Mouse (Mus musculus) liver, embryonic 12.5 days (tissue): ENCODE measurements around the gene Sap30l. TPM values are rescaled to one million over a fixed set of nuclear protein-coding genes. Genes with fewer than 3 reads are reported as not detected.
"Not testable (repeated sequence)": the region's sequence is repeated elsewhere in the genome, so short reads cannot be mapped to it uniquely, and the experiment has no call there.

Source experiments
- ATAC-seq: fragments of 200-750 bp; cut with Nextera tagmentation; 2 replicates; pipeline ENCODE4 v1.8.0; 2017; ENCODE audit warnings: moderate number of reproducible peaks, mild to moderate bottlenecking, moderate library complexity
- H3K27ac ChIP-seq: fragments of 300-500 bp; sonication (generic); 2 replicates; pipeline ENCODE4 v1.5.1; 2016; ENCODE audit warnings: mild to moderate bottlenecking
- H3K27me3 ChIP-seq: fragments of 300-500 bp; sonication (generic); replicated peaks from 2 replicates; pipeline ENCODE4 v1.6.1; 2016; ENCODE audit warnings: mild to moderate bottlenecking, moderate library complexity
- H3K36me3 ChIP-seq: fragments of 300-500 bp; sonication (generic); 2 replicates; pipeline ENCODE4 v1.6.1; 2016; ENCODE audit warnings: mild to moderate bottlenecking, moderate library complexity
- H3K4me1 ChIP-seq: fragments of 300-500 bp; sonication (generic); 2 replicates; pipeline ENCODE4 v1.6.1; 2016
- H3K4me2 ChIP-seq: fragments of 300-500 bp; sonication (generic); 2 replicates; pipeline ENCODE4 v1.6.1; 2016; ENCODE audit warnings: mild to moderate bottlenecking, moderate library complexity
- H3K4me3 ChIP-seq: fragments of 300-500 bp; sonication (generic); 2 replicates; pipeline ENCODE4 v1.5.1; 2016; ENCODE audit warnings: mild to moderate bottlenecking, moderate library complexity
- H3K9ac ChIP-seq: fragments of 300-500 bp; sonication (generic); 2 replicates; pipeline ENCODE4 v1.6.1; 2016; ENCODE audit warnings: mild to moderate bottlenecking, moderate library complexity
- H3K9me3 ChIP-seq: fragments of 300-500 bp; sonication (generic); replicated peaks from 2 replicates; pipeline ENCODE4 v1.6.1; 2016; ENCODE audit warnings: mild to moderate bottlenecking, moderate library complexity
- WGBS: fragments of 180-500 bp; shearing (Covaris S2); methylation state at CpG from one replicate; pipeline ENCODE4 v1.1.7; 2016; ENCODE audit not compliant: insufficient replicate concordance; 5-methylcytosine and 5-hydroxymethylcytosine counted together
- polyA plus RNA-seq: library from polyadenylated mRNA; unstranded; fragments of >200 nt; fragmentation: Nextera tagmentation; extraction: Ambion mirVana; gene quantifications from 2 replicates; pipeline ENCODE4 v1.2.1, GENCODE M21; 2016

Gene Sap30l
- polyA plus RNA-seq, 1 experiment from 2014 or later, result 9.2 TPM

DNA sequence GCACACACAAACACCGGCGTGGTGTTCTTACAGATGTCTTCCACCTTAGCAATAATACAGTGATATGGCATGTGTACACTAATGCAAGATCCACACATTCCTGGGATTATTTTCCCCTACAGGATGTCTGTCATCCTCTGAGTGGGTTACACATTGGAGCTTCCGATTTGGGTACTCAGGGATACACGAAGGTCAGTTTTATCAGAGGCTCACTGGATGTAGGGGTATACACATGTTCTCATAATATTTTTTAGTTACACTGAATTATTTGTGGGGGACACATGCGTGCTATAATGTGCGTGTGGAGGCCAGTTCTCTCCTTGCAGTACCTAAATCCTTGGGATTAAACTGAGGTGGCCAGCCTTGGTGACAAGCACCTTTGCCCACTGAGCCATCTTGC, 32.6 kb downstream of the Sap30l start:
- ATAC-seq, result no peak
- H3K9me3 ChIP-seq, result no peaks in the 10 kb centered on the region
- no peak overlapping the region for H3K4me2 ChIP-seq
- 24% methylated on average over 6 of the region's 6 CpGs for WGBS
- no peak overlapping the region for H3K9ac ChIP-seq
- no peak overlapping the region for H3K4me3 ChIP-seq
- H3K27me3 ChIP-seq, result peaks cover 99% of the 10 kb centered on the region
- no peak overlapping the region for H3K27ac ChIP-seq
- no peaks in the 10 kb centered on the region for H3K36me3 ChIP-seq
- H3K4me1 ChIP-seq, result no peaks in the 10 kb centered on the region

- H3K27me3 ChIP-seq, result peaks cover 99% of the 10 kb centered on the region
- H3K36me3 ChIP-seq, result no peaks in the 10 kb centered on the region
- H3K9me3 ChIP-seq, result no peaks in the 10 kb centered on the region
- no peak overlapping the region for H3K9ac ChIP-seq
- ATAC-seq, result no peak
- H3K4me1 ChIP-seq, result no peaks in the 10 kb centered on the region
- no peak overlapping the region for H3K27ac ChIP-seq
- no peak overlapping the region for H3K4me3 ChIP-seq
- WGBS, result 23% methylated on average over 2 of the region's 2 CpGs
- H3K4me2 ChIP-seq, result no peak overlapping the region
These were observed 33.9 kb downstream of the Sap30l start for GRCm38 (mm10) chr11:57835331-57835730.

- Histone ChIP-seq H3K36me3 (no peaks in the 10 kb centered on the region), H3K9ac (no peak overlapping the region), H3K4me1 (no peaks in the 10 kb centered on the region), H3K4me2 (no peak overlapping the region), H3K4me3 (no peak overlapping the region), H3K27me3 (peaks cover 99% of the 10 kb centered on the region), H3K9me3 (no peaks in the 10 kb centered on the region), H3K27ac (no peak overlapping the region)
- WGBS, result 15% methylated on average over 3 of the region's 3 CpGs
- ATAC-seq, result no peak
These were observed 34.5 kb downstream of the Sap30l start for GRCm38 (mm10) chr11:57835931-57836330.

DNA sequence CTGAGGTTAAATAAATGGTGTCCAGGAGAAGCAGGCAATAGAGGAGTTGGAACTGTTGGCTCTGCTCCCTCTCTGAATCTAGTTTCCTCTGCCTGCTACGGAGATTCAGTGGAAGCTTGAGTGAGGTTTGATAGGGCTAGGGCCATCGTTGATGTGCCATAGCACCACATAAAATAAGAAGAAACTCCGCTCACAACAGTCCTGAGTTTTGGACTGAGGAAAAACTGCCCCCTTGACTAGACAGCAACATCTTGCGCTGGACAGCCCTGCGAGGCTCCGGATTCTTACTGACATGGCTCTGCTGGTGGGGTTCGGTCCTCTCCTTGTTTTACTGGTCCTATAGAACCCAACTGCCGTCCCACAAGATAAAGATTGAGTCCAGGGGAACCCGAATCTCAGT, 35.0 kb downstream of the Sap30l start:
- Histone ChIP-seq H3K4me2 (no peak overlapping the region), H3K9ac (no peak overlapping the region), H3K4me1 (no peaks in the 10 kb centered on the region), H3K9me3 (no peaks in the 10 kb centered on the region), H3K27me3 (peaks cover 99% of the 10 kb centered on the region), H3K4me3 (no peak overlapping the region), H3K36me3 (no peaks in the 10 kb centered on the region), H3K27ac (no peak overlapping the region)
- WGBS, result 11% methylated on average over 9 of the region's 9 CpGs
- ATAC-seq, result no peak

GRCm38 (mm10) chr11:57836872-57837680, 35.6 kb downstream of the Sap30l start:
- no peak for ATAC-seq
- Histone ChIP-seq H3K4me3 (no peak overlapping the region), H3K4me2 (no peak overlapping the region), H3K27ac (no peak overlapping the region), H3K27me3 (peaks cover 97% of the 10 kb centered on the region), H3K9me3 (no peaks in the 10 kb centered on the region), H3K36me3 (no peaks in the 10 kb centered on the region), H3K9ac (no peak overlapping the region), H3K4me1 (no peaks in the 10 kb centered on the region)
- WGBS, result 2% methylated on average over 38 of the region's 38 CpGs

DNA sequence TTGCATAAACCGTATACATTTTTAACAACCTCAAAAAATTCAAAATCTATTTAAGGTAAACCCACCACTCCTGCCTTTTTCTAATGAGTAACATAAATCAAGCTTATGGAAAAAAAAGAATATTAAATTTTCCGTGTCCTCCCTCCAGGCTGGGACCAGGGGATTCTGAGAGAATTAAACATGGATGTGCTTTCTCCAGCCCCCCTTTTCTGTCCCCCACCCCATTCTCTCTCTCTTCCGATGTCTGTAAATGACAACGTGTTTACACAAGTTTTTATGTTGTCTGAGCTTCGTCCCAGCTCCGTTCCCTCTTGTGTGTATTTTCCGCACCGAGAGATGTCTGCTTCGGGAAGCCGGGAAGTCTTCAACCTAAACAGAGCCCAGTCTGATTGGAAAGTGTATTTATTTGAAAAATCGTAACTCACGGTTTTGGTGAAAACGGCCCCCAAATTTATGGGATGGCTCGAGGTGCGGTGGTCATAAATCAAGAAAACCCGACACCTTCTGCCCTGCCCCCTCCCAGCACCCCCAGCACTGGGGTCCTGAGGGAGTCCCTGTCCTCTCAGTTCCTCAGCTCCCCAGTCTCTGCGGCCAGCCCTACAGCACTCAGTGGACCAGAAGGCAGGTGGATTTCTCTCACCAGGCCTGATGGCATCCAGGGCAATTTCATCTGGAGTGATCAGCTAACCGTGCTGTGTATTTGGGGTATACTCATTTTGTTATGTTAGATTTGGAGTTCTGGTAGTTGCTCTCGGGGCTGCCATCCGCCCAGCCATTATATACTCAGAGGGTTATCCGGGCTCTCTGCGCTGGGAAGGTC, 36.6 kb downstream of the Sap30l start:
- Histone ChIP-seq H3K36me3 (no peaks in the 10 kb centered on the region), H3K9me3 (no peaks in the 10 kb centered on the region), H3K4me3 (no peak overlapping the region), H3K4me1 (no peaks in the 10 kb centered on the region), H3K9ac (no peak overlapping the region), H3K27me3 (peaks cover 96% of the 10 kb centered on the region), H3K4me2 (no peak overlapping the region), H3K27ac (no peak overlapping the region)
- 21% methylated on average over 22 of the region's 22 CpGs for WGBS
- ATAC-seq, result no peak

DNA sequence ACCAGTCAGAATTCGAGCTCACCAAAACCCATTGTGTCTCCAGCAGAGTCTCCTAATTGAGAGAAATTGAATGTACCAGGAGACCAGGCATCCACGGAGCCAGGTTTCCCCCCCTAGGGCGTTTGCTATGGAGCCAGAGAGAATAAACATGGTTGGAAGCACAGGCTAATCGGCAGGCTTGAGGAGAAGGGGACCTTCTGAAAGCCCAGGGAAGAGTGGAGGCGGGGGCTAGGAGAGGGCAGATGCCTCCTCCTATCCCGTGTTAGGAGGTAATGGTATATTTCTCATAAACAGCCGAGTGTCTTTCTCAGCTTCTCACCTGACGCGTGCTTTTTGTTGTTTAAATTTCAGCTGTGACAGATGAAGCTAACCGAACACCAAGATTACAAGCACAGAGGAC, 39.5 kb downstream of the Sap30l start:
- no peak overlapping the region for H3K4me2 ChIP-seq
- peaks cover 78% of the 10 kb centered on the region for H3K27me3 ChIP-seq
- no peak overlapping the region for H3K4me3 ChIP-seq
- no peak overlapping the region for H3K27ac ChIP-seq
- no peaks in the 10 kb centered on the region for H3K9me3 ChIP-seq
- no peak overlapping the region for H3K9ac ChIP-seq
- WGBS, result 31% methylated on average over 10 of the region's 10 CpGs
- no peak for ATAC-seq
- no peaks in the 10 kb centered on the region for H3K36me3 ChIP-seq
- H3K4me1 ChIP-seq, result no peaks in the 10 kb centered on the region

- peaks cover 74% of the 10 kb centered on the region for H3K27me3 ChIP-seq
- WGBS, result 42% methylated on average over 7 of the region's 7 CpGs
These were observed 40.0 kb downstream of the Sap30l start for GRCm38 (mm10) chr11:57841391-57841790.

DNA sequence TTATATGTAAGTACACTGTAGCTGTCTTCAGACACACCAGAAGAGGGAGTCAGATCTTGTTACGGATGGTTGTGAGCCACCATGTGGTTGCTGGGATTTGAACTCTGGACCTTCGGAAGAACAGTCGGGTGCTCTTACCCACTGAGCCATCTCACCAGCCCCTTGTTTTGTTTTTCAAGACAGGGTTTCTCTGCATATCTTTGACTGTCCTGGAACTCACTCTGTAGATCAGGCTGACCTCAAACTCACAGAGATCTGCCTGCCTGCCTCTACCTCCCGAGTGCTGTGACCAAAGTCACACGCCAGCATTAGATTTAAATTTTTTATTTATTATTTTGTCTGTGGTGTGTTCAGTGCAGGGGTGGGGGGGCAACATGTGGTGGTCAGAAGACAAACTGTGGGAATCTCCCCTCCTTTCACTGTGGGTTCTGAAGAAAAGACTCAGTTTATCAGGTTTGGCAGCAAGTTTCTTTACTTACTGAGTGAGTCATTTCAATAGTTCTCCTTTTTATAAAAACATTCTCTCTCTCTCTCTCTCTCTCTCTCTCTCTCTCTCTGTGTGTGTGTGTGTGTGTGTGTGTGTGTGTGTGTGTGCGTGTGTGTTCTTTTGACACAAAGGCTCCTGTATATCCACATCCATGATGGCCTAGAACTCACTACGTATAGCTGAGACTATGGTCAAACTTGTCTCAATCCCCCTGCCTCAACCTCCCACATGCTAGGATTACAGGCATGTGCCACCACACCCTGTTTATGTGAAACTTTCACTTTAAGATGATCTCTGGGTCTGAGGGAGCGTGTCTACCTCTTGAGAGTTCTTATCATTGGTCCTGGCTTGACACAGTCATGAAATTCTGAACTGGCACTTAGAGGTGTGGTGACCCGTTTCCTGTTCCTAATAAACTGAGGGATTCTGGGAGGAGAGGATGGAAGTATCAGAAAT, 45.3 kb downstream of the Sap30l start:
- 68% methylated on average over 8 of the region's 9 CpGs for WGBS
- H3K27ac ChIP-seq, result not testable (repeated sequence)

More at GRCm38 (mm10) chr11:57841391-57841790, 40.0 kb downstream of the Sap30l start:
- Histone ChIP-seq H3K9ac (no peak overlapping the region), H3K27ac (no peak overlapping the region), H3K4me1 (no peaks in the 10 kb centered on the region), H3K4me2 (no peak overlapping the region), H3K36me3 (no peaks in the 10 kb centered on the region), H3K4me3 (no peak overlapping the region), H3K9me3 (no peaks in the 10 kb centered on the region)
- no peak for ATAC-seq

GRCm38 (mm10) chr11:57847396-57847795, 46.0 kb downstream of the Sap30l start:
- Histone ChIP-seq H3K9me3 (no peaks in the 10 kb centered on the region), H3K4me1 (no peaks in the 10 kb centered on the region), H3K4me3 (no peak overlapping the region), H3K4me2 (no peak overlapping the region), H3K9ac (no peak overlapping the region), H3K27ac (no peak overlapping the region), H3K27me3 (peaks cover 44% of the 10 kb centered on the region), H3K36me3 (no peaks in the 10 kb centered on the region)
- WGBS, result 30% methylated on average over 7 of the region's 7 CpGs
- no peak for ATAC-seq

More for the DNA sequence above, 45.3 kb downstream of the Sap30l start:
- not testable (repeated sequence) for H3K4me1 ChIP-seq, H3K9me3 ChIP-seq, H3K36me3 ChIP-seq, H3K4me3 ChIP-seq, H3K9ac ChIP-seq, H3K4me2 ChIP-seq, ATAC-seq
- H3K27me3 ChIP-seq, result peaks cover 48% of the 10 kb centered on the region

DNA sequence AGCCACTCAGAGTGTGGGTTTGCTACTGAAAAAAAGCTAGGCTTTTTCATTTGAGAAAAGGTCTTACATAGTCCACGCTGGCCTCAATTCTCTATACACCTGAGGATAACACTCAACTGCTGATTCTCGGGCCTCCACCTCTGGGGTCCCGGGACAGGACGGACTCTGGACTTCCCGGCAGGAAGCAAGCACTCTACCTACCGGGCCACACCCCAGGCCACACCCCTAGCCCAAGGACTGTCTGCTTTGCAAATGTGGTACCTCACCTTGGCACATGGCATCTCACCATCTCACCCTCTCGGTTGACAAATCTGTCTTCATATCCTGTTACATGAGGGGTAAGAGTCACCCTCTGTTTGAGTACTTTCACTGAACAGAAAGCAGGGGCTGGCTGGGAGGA, 48.9 kb downstream of the Sap30l start:
- no peak overlapping the region for H3K9ac ChIP-seq
- no peaks in the 10 kb centered on the region for H3K9me3 ChIP-seq
- no peak overlapping the region for H3K27ac ChIP-seq
- no peaks in the 10 kb centered on the region for H3K4me1 ChIP-seq
- no peaks in the 10 kb centered on the region for H3K36me3 ChIP-seq
- no peak overlapping the region for H3K4me2 ChIP-seq
- H3K4me3 ChIP-seq, result no peak overlapping the region
- peaks cover 42% of the 10 kb centered on the region for H3K27me3 ChIP-seq
- no peak for ATAC-seq
- WGBS, result 40% methylated on average over 7 of the region's 7 CpGs
